Mouse (Mus musculus) kidney, embryonic 14.5 days (tissue): Measurements from ENCODE around the gene Bach2. TPM values are rescaled to one million over a fixed set of nuclear protein-coding genes. Genes with fewer than 3 reads are reported as not detected.
A peak's percentile ranks its signal among the peaks of the same experiment; 100 is the strongest.

ENCODE experiments used
- ATAC-seq: fragments of 200-750 bp; cut with Nextera tagmentation; 2 replicates; pipeline ENCODE4 v1.8.0; 2017; ENCODE audit warnings: moderate number of reproducible peaks, mild to moderate bottlenecking, moderate TSS enrichment, moderate library complexity; ENCODE audit not compliant: low FRiP score, low TSS enrichment
- H3K27ac ChIP-seq: fragments of 300-500 bp; sonication (generic); 2 replicates; pipeline ENCODE4 v1.5.1; 2014; ENCODE audit warnings: low read depth, mild to moderate bottlenecking, low read length, moderate library complexity, mixed read lengths
- H3K27me3 ChIP-seq: fragments of 300-500 bp; sonication (generic); 2 replicates; pipeline ENCODE4 v1.6.1; 2014; ENCODE audit warnings: mild to moderate bottlenecking, low read length; ENCODE audit not compliant: control insufficient read depth, insufficient read depth
- H3K36me3 ChIP-seq: fragments of 300-500 bp; sonication (generic); 2 replicates; pipeline ENCODE4 v1.6.1; 2014; ENCODE audit warnings: low read length, mixed read lengths; ENCODE audit not compliant: control insufficient read depth, insufficient read depth
- H3K4me1 ChIP-seq: fragments of 300-500 bp; sonication (generic); 2 replicates; pipeline ENCODE4 v1.6.1; 2014; ENCODE audit warnings: low read length, mixed read lengths; ENCODE audit not compliant: control insufficient read depth, insufficient read depth
- H3K4me2 ChIP-seq: fragments of 300-500 bp; sonication (generic); replicated peaks from 2 replicates; pipeline ENCODE4 v1.6.1; 2014; ENCODE audit warnings: low read depth, mild to moderate bottlenecking, low read length
- H3K4me3 ChIP-seq: fragments of 300-500 bp; sonication (generic); 2 replicates; pipeline ENCODE4 v1.5.1; 2014; ENCODE audit warnings: mild to moderate bottlenecking, low read length
- H3K9ac ChIP-seq: fragments of 300-500 bp; sonication (generic); 2 replicates; pipeline ENCODE4 v1.6.1; 2014; ENCODE audit warnings: low read depth, mild to moderate bottlenecking, low read length, moderate library complexity
- H3K9me3 ChIP-seq: fragments of 300-500 bp; sonication (generic); 2 replicates; pipeline ENCODE4 v1.6.1; 2016; ENCODE audit warnings: low read length; ENCODE audit not compliant: control insufficient read depth
- WGBS: fragments of 180-500 bp; shearing (Covaris S2); extraction: QIAGEN DNeasy Blood & Tissue Kit; methylation state at CpG from one replicate; pipeline ENCODE4 v1.1.7; 2014; 5-methylcytosine and 5-hydroxymethylcytosine counted together
- polyA plus RNA-seq: library from polyadenylated mRNA; unstranded; fragments of >200 nt; fragmentation: Nextera tagmentation; extraction: Ambion mirVana; gene quantifications from 2 replicates; pipeline ENCODE4 v1.2.1, GENCODE M21; 2014

Gene Bach2
- polyA plus RNA-seq, 1 experiment from 2014 or later, result 13.3 TPM

DNA sequence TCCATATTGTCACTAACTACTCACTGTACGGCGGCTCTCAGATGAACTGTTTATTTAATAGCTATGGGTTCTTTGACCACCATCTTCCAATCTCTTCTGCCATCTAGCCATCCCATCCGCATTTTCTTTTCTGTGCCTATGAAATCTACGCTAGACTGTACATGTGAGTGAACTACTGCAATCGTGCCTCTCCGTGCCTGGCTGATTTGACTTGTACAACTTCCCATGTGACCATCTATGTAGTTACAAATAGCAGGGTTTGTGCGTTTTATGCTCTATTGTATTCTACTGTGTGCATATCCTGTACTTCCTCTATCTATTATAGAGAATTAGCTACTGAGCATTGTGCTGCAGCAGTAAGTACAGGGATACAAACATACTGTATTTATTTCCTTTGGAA is 316.9 kb downstream of the Bach2 start:
- Histone ChIP-seq H3K9me3 (no peaks in the 10 kb centered on the region), H3K27ac (no peak overlapping the region), H3K4me2 (no peak overlapping the region), H3K4me1 (no peaks in the 10 kb centered on the region; the same call in 1 of the 2 replicates), H3K27me3 (no peaks in the 10 kb centered on the region), H3K9ac (no peak overlapping the region), H3K4me3 (no peak overlapping the region), H3K36me3 (no peaks in the 10 kb centered on the region)
- WGBS, result 92% methylated on average over 7 of the region's 7 CpGs
- ATAC-seq, result no peak

DNA sequence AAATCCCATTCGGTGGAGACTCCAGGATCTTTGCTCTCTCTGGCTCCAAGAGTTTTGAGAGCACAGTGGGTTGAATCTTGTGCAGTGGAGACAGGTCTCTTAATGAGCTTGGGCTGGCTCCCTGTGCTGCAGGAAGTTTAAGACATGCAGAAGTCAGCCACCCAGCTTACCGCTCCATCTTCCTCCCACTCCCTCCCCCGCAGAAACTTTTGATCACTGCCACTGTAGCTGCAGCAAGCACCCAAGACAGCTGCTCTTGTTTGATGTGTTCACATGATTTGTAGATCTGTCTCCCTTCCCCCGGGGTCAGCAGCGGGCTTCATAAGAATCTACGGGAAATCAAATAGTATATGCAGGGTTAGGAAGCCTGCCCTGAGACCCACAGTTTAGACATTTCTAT is 321.6 kb downstream of the Bach2 start:
- no peak overlapping the region for H3K4me2 ChIP-seq
- H3K36me3 ChIP-seq, result peaks cover 11% of the 10 kb centered on the region; the same call in 1 of the 2 replicates
- H3K4me3 ChIP-seq, result no peak overlapping the region
- H3K27me3 ChIP-seq, result no peaks in the 10 kb centered on the region
- no peak overlapping the region for H3K9ac ChIP-seq
- 11% methylated on average over 6 of the region's 6 CpGs for WGBS
- no peaks in the 10 kb centered on the region; the same call in 1 of the 2 replicates for H3K4me1 ChIP-seq
- H3K9me3 ChIP-seq, result no peaks in the 10 kb centered on the region
- H3K27ac ChIP-seq, result no peak overlapping the region
- peak; percentile 34; the same call in 1 of the 2 replicates for ATAC-seq

GRCm38 (mm10) chr4:32560724-32561554 is 322.3 kb downstream of the Bach2 start:
- Histone ChIP-seq H3K9ac (no peak overlapping the region), H3K27ac (peak overlapping the region; percentile 24; the same call in 1 of the 2 replicates), H3K9me3 (no peaks in the 10 kb centered on the region), H3K4me3 (no peak overlapping the region), H3K27me3 (no peaks in the 10 kb centered on the region), H3K4me1 (no peaks in the 10 kb centered on the region; the same call in 1 of the 2 replicates), H3K4me2 (no peak overlapping the region), H3K36me3 (peaks cover 11% of the 10 kb centered on the region; the same call in 1 of the 2 replicates)
- no peak for ATAC-seq
- WGBS, result 59% methylated on average over 8 of the region's 8 CpGs

DNA sequence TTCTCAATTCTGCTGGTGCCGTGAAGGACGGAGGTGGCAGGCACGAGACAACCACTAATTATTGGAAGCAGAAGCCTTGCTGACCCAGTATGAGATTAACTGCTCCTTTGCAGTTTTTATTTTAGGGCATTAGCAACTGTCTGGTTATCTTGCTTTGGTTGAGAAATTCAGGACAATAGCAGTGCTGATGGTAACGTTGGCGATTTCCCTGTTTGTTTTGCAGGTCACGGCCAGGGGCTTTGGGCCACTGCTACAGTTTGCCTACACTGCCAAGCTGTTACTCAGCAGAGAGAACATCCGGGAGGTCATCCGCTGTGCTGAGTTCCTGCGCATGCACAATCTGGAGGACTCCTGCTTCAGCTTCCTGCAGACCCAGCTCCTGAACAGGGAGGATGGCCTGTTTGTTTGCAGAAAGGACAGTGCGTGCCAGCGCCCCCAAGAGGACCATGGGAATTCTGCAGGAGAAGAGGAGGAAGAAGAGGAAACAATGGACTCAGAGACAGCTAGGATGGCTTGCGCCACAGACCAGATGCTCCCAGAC is 323.0 kb downstream of the Bach2 start:
- Histone ChIP-seq H3K27ac (peak overlapping the region; percentile 24; the same call in 1 of the 2 replicates), H3K4me1 (no peaks in the 10 kb centered on the region; the same call in 1 of the 2 replicates), H3K9ac (no peak overlapping the region), H3K36me3 (peaks cover 11% of the 10 kb centered on the region; the same call in 1 of the 2 replicates), H3K4me3 (no peak overlapping the region), H3K9me3 (no peaks in the 10 kb centered on the region), H3K4me2 (no peak overlapping the region), H3K27me3 (no peaks in the 10 kb centered on the region)
- 54% methylated on average over 12 of the region's 12 CpGs for WGBS
- ATAC-seq, result peak; percentile 43; the same call in 1 of the 2 replicates

DNA sequence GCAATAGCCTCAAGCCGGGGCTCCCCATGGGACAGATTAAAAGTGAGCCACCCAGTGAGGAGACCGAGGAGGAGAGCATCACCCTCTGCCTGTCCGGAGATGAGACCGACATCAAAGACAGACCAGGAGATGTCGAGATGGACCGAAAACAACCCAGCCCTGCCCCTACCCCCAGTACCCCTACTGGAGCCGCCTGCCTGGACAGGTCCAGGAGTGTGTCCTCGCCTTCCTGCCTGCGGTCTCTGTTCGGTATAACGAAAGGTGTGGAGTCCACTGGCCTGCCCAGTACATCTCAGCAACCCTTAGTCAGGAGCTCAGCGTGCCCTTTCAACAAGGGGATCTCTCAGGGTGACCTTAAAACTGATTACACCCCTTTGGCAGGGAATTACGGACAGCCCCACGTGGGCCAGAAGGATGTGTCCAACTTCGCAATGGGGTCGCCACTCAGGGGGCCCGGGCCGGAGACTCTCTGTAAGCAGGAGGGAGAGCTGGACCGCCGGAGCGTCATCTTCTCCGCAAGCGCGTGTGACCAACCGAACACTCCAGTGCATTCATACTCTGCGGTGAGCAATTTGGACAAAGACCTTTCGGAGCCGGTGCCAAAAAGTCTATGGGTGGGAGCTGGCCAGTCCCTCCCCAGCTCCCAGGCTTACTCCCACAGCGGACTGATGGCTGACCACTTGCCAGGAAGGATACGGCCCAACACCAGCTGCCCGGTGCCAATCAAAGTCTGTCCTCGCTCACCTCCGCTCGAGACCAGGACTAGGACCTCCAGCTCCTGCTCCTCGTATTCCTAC is 323.9 kb downstream of the Bach2 start:
- WGBS, result 93% methylated on average over 35 of the region's 35 CpGs
- 0 out of 2 replicates have a peak, but pooled peaks have one; percentile 13 for ATAC-seq
- Histone ChIP-seq H3K9ac (no peak overlapping the region), H3K36me3 (peaks cover 11% of the 10 kb centered on the region; the same call in 1 of the 2 replicates), H3K4me3 (no peak overlapping the region), H3K4me1 (no peaks in the 10 kb centered on the region; the same call in 1 of the 2 replicates), H3K27me3 (no peaks in the 10 kb centered on the region), H3K9me3 (no peaks in the 10 kb centered on the region), H3K27ac (no peak overlapping the region), H3K4me2 (no peak overlapping the region)

- no peak overlapping the region for H3K27ac ChIP-seq
- H3K9me3 ChIP-seq, result no peaks in the 10 kb centered on the region
- no peak overlapping the region for H3K4me3 ChIP-seq
- no peak overlapping the region for H3K4me2 ChIP-seq
- no peak overlapping the region for H3K9ac ChIP-seq
- peaks cover 11% of the 10 kb centered on the region; the same call in 1 of the 2 replicates for H3K36me3 ChIP-seq
- H3K27me3 ChIP-seq, result no peaks in the 10 kb centered on the region
- no peak for ATAC-seq
- no peaks in the 10 kb centered on the region; the same call in 1 of the 2 replicates for H3K4me1 ChIP-seq
- WGBS, result 88% methylated on average over 7 of the region's 7 CpGs
Measured at GRCm38 (mm10) chr4:32564416-32564815, 325.8 kb downstream of the Bach2 start.

DNA sequence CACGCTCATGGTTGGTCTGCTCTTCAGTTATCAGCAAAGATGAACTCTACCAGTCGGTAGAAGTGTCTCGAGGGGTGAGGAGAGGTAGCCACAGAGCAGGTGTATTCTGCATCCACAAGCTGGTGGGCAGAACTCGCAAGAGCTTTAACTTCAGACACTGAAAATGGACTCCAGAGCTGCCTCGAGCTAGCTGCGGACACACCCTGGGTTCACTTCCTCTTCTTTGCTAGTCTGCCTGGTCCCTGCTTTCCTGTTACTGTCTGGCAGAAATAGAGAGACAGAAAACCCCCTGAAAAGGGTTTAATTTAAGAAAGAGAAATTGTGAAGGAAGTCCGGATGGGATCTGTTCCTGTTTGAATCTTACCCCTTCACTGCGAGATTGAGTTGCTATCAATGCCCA is 326.3 kb downstream of the Bach2 start:
- no peak overlapping the region for H3K27ac ChIP-seq
- 85% methylated on average over 8 of the region's 8 CpGs for WGBS
- H3K27me3 ChIP-seq, result no peaks in the 10 kb centered on the region
- H3K9me3 ChIP-seq, result no peaks in the 10 kb centered on the region
- H3K4me2 ChIP-seq, result no peak overlapping the region
- peaks cover 11% of the 10 kb centered on the region; the same call in 1 of the 2 replicates for H3K36me3 ChIP-seq
- no peaks in the 10 kb centered on the region; the same call in 1 of the 2 replicates for H3K4me1 ChIP-seq
- no peak overlapping the region for H3K4me3 ChIP-seq
- no peak for ATAC-seq
- H3K9ac ChIP-seq, result no peak overlapping the region

DNA sequence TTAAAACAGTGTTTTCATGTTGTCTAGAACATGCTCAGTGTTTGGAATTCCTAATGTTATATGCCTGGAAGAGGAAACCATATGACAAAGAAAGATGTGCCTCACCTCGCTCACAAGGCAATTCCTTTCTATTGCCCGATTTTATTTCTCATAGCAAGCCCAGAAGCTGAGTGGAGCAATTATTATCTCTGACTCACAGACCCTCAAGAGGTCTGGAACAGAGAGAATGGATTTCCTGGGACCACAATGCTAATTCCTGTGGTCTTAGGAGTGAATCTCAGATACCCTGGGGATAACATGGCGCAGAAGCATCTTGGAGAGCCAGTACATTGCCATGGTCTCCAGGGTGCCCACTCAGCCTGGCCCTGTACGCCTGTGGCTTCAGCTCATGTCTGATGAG is 330.4 kb downstream of the Bach2 start:
- no peak overlapping the region for H3K27ac ChIP-seq
- no peaks in the 10 kb centered on the region for H3K27me3 ChIP-seq
- no peaks in the 10 kb centered on the region for H3K9me3 ChIP-seq
- no peak overlapping the region for H3K9ac ChIP-seq
- no peak overlapping the region for H3K4me2 ChIP-seq
- no peak for ATAC-seq
- WGBS, result 90% methylated on average over 4 of the region's 4 CpGs
- no peaks in the 10 kb centered on the region for H3K36me3 ChIP-seq
- H3K4me3 ChIP-seq, result no peak overlapping the region
- no peaks in the 10 kb centered on the region; the same call in 1 of the 2 replicates for H3K4me1 ChIP-seq
